Mouse (Mus musculus) common myeloid progenitor, adult 5-6 weeks (primary cell): ENCODE measurements at regions not wholly inside any gene's neighbourhood (a gene's known extent, or its start where the extent isn't known, plus 50 kb on each side); places are given as distances from the start of the nearest gene placed in this dataset.

Source experiments
- ATAC-seq: replicated peaks from 2 replicates; pipeline ENCODE4 v1.8.0; 2016; ENCODE audit warnings: low read depth, mild to moderate bottlenecking, moderate TSS enrichment, inconsistent platforms; ENCODE audit not compliant: poor library complexity, severe bottlenecking

DNA sequence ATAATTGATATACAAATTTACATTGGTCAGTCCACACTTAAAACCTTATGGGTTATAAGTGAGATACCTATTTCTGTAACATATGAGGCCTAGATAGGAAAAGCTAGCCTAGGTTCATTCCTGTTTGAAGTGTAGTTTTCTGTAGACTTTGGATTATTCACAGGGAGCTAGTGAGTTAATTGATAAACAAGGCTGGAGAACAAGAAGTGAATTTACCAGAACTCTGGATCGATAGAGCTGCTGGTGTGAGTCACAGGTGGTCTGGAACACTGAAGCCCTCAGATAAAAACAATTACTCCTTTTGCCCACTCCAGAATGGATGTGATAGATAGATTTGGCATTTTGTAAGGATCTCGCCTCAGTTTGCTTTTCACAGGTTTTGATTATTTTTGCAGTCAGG is 62.0 kb upstream of the Rtl1 start:
- no peak for ATAC-seq

DNA sequence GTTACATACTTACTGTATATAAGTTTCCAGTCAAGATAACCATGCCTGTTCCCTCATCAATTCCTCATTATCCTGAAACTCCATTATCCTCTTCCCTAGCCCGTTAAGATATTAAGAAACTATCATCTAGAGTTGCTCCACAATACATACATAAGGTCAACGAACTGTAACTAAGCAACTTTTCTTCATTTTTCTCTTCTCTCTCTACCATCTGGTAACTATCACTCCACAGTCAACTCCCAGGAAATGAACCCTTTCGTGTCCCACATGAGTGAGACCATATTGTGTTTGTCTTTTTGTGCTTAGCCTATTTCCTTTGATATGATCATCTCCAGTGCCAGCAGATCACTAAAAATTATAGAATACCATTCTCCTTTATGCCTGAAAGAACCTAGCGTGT is 74.6 kb upstream of the Rtl1 start:
- no peak for ATAC-seq

DNA sequence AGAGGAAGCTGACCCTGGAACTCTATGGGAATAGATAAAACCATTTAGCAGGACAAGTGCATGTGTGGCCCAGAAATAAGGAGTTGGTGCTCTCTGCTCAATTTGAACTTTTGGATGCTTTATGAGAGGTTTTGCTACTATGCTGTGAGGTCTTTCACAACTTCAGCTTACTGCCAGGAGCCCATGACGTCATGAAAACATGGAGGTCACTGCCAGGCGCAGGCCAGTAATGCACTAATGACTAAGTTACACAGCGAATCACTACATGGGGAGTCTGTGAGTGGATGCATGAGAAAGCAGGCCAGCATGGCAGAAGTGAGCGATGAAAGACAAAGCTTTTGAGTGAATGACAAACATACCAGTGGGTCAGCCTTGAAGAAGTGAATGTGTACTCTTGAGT is 93.9 kb upstream of the Rtl1 start:
- ATAC-seq: no peak

DNA sequence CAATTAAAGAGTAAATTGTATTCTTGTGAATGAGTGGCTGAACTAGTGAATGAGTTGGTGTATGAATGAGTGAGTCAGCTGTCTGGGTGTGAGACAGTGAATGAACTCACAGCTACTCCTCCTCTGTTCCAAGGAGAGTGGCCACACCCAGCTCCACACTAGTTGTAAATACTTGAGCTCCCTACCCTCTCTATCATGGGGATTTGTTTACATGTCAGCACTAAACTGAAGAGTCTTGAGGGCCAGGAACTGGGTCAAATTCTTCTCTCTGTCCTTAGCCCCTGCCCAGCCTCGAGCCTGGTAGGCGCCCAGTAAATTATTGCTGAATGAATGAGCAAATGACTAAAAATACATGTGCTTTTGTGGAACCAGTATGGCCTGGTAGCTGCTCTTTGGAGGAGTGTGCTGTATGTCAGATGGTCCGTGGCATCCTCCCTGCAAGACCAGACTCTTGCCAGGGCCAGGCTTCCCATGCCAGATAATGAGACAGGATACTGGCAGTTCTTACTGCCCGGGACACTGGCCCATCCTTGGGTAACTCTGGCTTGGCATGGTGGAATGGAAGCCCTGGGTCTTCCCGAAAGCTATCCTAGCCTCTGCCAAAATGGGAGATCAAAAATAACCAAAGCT is 94.8 kb upstream of the Rtl1 start:
- no peak for ATAC-seq

DNA sequence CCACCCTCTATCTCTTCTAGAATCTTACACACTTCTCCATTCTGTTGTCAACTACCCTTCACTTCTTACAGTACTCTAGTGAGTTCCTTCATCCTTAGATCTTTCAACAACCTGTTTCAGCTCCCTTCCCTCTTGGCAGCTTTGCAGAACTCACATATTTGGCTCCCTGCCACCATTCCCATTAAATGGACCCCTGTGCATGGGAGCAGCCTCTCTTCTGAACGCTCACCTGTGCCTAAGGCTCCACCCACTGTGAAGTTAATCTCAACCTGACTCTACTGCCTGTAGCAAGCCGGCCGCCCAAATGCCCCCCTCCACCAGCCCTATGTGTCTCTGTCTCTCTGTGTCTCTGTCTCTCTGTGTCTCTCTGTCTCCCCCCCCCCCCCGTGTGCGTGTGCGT is 106.7 kb upstream of the Rtl1 start:
- ATAC-seq: no peak

DNA sequence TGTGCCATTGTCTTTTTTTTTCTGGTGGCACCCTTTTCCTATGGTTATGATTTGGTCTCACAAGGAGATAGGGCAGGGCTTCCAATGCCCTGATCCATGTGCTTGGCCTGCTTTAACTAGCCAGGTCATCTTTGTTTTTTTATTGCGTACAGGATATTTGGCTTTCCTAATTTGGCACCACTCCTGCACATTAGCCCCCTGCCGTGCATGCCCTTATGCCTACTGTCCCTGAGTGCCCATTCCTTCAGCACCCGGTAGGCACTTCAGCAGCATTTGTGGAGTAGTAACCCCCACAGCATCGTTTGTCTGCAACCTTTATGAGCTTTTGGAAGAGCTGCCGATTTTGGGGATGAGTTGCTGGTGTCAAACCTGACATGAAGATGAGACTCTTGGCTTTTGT is 109.5 kb upstream of the Rtl1 start:
- ATAC-seq: no peak

DNA sequence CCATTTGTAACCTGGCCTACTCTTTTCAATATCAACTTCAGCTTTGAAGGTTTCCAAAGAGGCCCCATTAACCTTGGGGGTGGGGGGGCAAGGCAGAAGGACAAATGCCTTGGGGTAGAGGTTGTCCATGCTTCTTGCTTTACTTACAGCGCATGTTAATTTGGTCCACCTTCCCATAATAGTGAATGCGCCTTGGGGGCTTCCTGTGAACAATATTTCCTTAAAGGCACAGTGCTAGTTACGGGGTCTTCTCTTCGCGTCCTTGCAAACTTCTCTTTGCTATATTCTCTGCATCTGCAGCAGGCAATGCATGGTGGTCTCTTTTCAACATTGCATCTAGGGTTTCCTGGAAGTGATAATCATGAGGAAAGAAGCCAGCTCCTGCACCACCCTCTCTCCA is 111.3 kb upstream of the Rtl1 start:
- no peak for ATAC-seq

DNA sequence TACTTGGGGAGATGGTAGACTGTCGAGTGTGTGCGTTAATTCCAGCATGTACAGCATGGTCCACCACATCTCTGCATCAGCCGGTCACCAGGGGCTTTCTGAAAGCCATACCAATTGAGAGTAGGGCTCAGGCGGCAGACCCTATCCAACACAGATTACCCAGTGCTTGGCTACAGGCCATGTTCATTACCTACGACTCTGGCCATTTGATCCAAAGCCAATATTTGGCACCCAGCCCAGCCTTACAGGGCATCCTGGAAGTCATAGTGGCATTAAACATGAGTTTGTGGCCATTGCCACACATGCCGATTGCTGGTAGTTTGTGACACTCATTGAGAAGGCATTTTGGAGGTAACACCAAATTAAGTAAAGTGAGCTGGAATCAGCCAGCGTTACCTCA is 111.8 kb upstream of the Rtl1 start:
- ATAC-seq: no peak

DNA sequence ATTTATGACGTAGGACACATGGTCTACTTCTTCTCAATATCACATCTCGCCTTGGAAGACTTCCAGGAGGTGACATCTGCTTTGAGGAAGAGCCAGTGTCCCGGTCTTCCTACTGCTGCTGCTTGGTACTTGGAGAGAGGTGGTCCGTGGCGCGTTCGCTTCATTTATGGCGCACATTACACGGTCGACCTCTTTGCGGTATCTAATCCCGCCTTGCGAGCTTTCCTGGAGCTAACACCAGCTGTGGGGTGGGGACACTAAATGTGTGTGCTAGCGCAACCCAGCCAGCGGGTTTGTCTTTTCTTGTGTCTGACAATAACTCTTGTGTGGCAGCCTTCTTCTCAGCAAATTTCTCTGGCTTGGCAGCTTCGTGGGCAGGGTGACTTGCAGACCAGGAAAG is 112.3 kb upstream of the Rtl1 start:
- no peak for ATAC-seq

DNA sequence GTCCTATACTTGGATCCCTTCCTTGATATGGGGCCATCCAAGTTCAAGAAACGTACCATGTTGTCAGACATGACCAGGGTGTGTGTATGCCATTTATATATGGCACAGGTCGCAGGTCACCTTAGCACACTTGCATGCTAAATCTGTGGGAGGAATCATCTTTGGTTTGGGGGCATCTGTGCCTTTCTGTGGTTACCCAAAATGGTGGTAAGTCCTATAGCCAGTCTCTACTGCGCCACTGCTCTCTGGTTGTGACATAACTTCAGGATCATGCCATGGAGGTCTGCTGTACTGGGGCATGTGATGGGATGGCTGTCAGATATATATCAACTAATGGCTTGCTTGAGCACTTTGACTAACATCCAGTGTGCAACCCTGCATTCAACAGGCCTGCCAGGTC is 112.9 kb upstream of the Rtl1 start:
- no peak for ATAC-seq

DNA sequence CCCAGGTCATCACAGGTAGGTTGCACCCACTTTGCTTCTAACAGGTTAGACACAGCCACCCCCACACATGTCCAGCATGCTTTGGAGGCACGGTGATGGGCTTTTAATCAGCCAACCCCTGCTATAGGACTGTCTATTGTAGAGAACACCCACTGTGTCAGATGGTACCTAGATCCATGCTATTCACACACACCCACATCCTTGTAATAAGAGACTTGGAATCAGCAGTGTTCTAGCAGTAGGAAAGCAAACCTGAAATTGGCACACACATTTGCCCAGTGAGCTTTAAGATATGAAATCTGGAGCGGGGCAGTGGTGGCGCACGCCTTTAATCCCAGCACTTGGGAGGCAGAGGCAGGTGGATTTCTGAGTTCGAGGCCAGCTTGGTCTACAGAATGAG is 113.9 kb upstream of the Rtl1 start:
- no peak for ATAC-seq

DNA sequence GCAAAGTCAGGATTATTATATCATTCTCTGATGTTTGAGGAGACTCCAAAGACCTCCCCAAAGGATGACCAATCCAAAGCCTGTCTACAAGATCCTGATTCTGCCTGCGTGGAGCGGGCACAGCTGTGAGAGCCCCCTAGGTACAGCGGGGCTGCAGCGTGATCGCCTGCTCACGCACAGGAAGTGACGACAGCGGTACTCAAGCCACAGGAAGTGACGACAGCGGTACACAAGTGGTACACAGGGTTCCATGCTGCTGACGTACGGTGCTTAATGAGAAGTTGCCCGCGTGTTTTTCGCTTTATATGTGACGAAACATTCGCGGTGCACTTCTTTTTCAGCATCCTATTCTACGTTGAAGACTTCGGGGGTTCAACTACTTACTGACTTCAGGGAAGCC is 116.9 kb upstream of the Rtl1 start:
- ATAC-seq: no peak

DNA sequence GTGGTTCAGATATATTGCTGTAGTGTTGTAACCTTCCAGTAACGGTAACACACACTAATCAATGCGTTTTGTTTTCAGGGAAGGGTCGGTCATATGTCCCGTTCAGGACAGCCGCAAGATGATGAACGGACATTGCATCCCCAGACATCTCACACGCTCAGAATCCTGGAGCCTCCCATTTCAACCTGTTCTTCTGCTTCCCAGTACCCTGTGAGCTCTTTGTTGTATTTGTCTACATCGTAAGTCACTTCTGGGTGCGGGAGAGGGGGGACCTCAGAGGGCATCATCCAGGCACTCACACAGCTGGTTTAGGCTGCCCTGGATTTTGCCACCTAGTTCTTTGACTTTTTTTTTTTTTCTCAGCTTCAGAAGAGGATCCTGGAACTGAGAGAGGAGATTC is 117.9 kb upstream of the Rtl1 start:
- no peak for ATAC-seq

DNA sequence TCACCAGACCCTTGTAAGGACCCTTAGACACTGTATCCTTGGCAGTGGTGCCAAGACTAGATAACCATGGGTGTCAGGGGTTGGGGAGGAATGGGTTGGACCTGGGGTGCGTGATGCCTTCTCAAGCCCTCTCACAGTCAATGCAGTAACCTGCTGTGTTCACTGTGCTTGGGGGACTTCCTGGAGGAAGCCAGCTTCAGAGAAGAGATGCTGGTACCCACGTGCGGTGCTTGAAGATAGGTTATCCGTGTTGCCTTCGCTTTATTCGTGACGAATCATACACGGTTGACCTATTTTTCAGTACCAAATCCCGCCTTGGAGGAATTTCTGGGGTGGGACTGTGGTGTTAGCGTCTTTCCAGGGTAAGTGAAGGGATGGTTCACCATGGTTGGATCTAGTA is 138.1 kb upstream of the Rtl1 start:
- ATAC-seq: no peak

DNA sequence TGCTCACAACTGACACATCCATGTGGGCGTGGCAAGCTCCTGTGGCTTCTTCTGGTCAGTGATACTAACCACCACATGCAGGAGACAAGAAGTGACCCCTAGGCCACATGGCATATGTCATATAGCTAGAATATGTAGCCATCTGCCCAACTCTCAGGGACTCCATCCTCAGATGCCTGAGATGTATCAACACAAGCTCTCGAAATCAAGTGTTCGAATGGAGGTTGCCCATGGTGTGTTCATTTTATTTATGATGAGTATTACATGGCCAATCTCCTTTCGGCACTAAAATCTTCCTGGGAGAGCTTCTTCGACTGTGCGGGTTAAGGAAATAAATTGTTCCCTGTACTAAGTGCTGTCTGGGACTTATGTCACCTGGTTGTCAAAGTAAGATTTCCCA is 138.8 kb upstream of the Rtl1 start:
- no peak for ATAC-seq

DNA sequence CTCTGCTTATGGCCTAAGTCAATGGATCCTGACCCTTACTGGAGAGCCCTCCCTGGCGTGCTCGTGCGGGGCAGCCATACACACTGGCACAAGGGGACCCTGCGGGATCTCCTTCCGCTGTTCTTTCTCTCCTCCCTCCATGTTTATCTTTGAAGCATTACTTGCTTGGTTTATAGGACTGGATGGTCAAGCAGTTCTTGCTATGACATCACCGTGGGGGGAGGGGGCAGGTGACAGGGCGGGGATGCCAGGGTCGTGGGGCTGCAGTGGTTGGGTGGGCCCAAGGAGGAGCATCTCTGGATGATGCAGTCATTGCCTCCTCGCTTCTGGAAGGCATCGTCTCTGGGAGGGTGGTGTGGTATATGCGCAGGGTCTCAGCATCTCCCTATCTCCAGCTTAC is 142.4 kb upstream of the Rtl1 start:
- no peak for ATAC-seq

DNA sequence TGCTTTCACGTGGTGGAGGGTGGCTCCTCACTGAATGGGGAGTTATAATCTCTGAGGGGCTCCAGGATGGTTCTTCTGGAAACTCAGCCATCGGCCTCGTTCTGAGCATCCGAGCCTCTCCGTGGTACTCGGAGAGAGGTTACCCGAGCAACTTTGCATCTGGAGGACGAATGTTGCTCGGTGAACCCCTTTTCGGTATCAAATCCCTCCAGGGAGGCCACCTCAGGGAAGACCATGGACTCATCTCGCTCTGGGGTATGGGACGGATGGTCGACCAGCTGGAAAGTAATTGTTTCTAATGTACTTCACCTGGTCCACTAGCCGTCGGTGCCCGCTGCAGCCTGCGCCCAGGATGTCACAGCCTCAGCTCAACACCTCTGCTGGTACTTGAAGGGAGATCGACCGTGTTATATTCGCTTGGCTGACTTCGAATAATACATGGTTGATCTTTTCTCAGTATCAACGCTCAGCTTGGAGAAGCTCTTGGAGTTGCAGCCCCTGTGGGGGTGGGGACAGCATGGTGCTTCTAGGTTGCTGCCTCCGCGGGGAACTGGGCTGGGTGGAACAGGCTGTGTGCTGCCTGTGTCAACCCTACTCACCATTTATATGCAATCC is 143.0 kb upstream of the Rtl1 start:
- no peak for ATAC-seq

DNA sequence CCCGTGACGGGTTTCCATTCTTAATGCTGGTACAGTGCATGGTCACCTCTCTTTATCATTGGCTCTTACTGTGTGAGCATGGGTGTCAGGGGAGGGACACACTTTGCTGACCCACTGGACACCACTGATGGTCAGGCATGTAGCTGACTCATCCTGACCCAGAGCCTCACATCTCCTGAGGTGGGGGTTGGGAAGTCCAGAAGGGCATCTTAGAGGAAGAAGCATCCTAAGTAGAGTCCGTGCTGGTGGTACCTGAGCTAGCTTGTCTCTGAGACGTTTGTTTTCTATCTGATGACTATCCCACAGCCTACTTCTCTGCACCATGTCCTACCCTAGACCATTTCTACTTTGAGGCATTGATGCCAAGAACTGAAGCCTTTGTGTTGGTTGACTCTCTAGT is 144.1 kb upstream of the Rtl1 start:
- no peak for ATAC-seq

DNA sequence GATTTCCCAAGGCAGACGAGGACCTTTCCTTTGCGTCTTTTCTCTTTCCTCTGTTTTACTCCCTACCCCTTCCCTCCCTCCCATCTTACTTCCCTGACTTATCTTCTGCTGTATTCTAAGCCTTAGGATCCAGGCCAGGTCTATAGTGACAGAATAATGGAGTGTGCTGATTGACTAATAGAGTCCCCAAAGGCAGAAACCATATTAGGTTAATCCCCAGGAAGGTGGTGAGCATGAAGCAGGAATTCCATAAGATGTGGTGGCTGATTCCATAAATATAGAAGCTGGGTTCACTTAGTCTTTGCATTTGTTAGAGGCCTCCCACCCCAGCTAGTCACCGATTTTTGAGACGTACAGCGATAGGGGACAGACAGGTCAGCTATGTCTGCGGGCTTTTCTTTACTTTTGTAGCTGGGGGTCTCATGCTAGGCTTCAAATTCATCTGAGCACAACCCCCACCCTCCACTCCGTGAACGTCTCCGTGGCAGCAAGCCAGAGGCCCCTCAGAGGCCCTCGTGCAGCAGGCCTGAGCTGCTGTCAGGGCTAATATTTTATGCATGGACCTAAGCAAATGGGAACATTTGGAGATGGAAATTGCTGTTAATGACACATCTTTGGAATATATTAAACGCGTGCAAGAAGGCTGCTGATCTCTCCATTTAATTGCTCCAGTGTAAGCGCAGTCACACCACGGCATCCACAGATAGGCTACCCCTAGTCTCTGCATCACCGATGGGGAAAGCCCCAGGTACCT is 145.8 kb upstream of the Rtl1 start:
- no peak for ATAC-seq

DNA sequence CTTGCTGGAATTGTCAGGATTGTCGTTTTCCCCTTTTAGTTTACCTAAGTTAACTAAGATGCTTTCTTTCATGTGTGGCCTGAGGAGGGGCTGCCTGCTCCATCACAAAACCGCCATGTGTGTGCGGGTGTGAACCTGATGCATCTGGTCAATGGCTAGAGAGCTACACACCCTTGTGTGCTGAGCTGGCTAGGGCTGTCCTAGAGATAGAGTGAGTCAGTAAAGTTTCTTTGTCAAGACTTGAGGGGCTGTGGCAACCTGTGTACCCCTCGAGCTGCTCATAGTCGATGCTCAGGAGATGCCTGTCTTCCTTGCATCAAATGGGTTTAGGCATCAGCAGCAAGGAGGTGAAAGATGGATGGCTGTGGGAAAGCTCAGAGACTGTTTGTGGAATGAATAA is 147.1 kb upstream of the Rtl1 start:
- no peak for ATAC-seq

DNA sequence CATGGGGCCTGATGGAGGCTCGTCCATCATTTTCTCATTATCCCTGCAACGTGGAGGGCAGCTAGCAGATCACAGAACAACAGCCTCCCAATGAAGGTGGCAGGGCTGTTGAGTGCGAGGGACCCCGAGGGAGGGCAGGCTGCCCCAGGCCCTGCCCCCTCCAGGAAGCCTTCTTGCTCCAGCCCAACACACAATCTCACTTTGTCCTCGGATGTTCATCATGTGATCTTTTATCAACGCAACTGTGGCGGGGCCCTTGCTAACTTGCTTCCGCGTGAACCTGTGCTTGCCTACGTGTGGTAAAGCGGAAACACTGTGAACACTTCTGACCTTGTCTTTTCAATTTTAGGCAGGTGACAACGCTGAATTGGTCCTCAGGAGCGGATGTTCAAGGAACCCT is 147.6 kb upstream of the Rtl1 start:
- ATAC-seq: no peak
